10 mouse cellular contexts compared by ENCODE assay signal in genomic region chr19:16161222-16161621, GRCm38 (mm10). TPM values are rescaled to one million over a fixed set of nuclear protein-coding genes. Genes with fewer than 3 reads are reported as not detected.
A peak's percentile ranks its signal among the peaks of the same experiment; 100 is the strongest.
DNase-seq lines count a peak whose midpoint lies in the region; ATAC-seq and TF ChIP-seq lines count a peak whose summit lies in the region.
"Had no signal": no experiment of that assay in that cellular context is flagged by ENCODE, and none has a peak within 500 bp of the region (broad histone marks: within the 10 kb centered on the region; RNA-seq: fewer than 3 reads in every experiment).

No protein-coding gene starts in this region.

- no peak for TF ChIP-seq CTCF in kidney, postnatal 0 days (IDR thresholded peaks at IDR 0.05; ENCODE audit: low read depth)

- 37% methylated on average over 2 of the region's 2 CpGs for WGBS in heart, embryonic 11.5 days (ENCODE audit: insufficient replicate concordance)
- WGBS in kidney, postnatal 0 days = 22% methylated on average over 2 of the region's 2 CpGs
- WGBS in hindbrain, embryonic 14.5 days = 76% methylated on average over 2 of the region's 2 CpGs
- 81% methylated on average over 2 of the region's 2 CpGs for WGBS in limb, embryonic 13.5 days

- H3K4me2 ChIP-seq in heart, embryonic 11.5 days = no peak overlapping the region
- no peak overlapping the region for H3K4me2 ChIP-seq in kidney, postnatal 0 days (ENCODE audit: low read length)
- no peak overlapping the region for H3K4me2 ChIP-seq in hindbrain, embryonic 14.5 days (replicated peaks)
- no peak overlapping the region for H3K4me2 ChIP-seq in limb, embryonic 13.5 days (replicated peaks)
- H3K4me2 ChIP-seq: lung, embryonic 15.5 days had no signal

- H3K9me3 ChIP-seq in heart, embryonic 11.5 days (replicated peaks; ENCODE audit: control insufficient read depth, low read length) = no peaks in the 10 kb centered on the region
- no peaks in the 10 kb centered on the region for H3K9me3 ChIP-seq in kidney, postnatal 0 days (replicated peaks; ENCODE audit: low read length)
- no peaks in the 10 kb centered on the region for H3K9me3 ChIP-seq in hindbrain, embryonic 14.5 days (ENCODE audit: control insufficient read depth, low read length)
- no peaks in the 10 kb centered on the region for H3K9me3 ChIP-seq in limb, embryonic 13.5 days
- H3K9me3 ChIP-seq: lung, embryonic 15.5 days had no signal

- H3K27ac ChIP-seq in heart, embryonic 11.5 days (ENCODE audit: low read depth, low read length) = peak overlapping the region; percentile 3; the same call in 1 of the 2 replicates
- H3K27ac ChIP-seq in kidney, postnatal 0 days = no peak overlapping the region
- no peak overlapping the region for H3K27ac ChIP-seq in hindbrain, embryonic 14.5 days
- no peak overlapping the region for H3K27ac ChIP-seq in limb, embryonic 13.5 days

- H3K4me3 ChIP-seq in heart, embryonic 11.5 days (ENCODE audit: low read depth, low read length) = no peak overlapping the region
- no peak overlapping the region for H3K4me3 ChIP-seq in kidney, postnatal 0 days (replicated peaks; ENCODE audit: low read depth, low read length)
- H3K4me3 ChIP-seq in hindbrain, embryonic 14.5 days (replicated peaks; ENCODE audit: low read length) = no peak overlapping the region
- H3K4me3 ChIP-seq in limb, embryonic 13.5 days = no peak overlapping the region
- H3K4me3 ChIP-seq: lung, embryonic 15.5 days had no signal

- H3K9ac ChIP-seq in heart, embryonic 11.5 days (ENCODE audit: low read depth, low read length) = no peak overlapping the region
- H3K9ac ChIP-seq in kidney, postnatal 0 days (ENCODE audit: low read depth, low read length) = no peak overlapping the region
- no peak overlapping the region for H3K9ac ChIP-seq in hindbrain, embryonic 14.5 days
- no peak overlapping the region for H3K9ac ChIP-seq in limb, embryonic 13.5 days
- H3K9ac ChIP-seq: lung, embryonic 15.5 days had no signal

- H3K36me3 ChIP-seq in heart, embryonic 11.5 days (ENCODE audit: control insufficient read depth, insufficient read depth, low read length) = no peaks in the 10 kb centered on the region
- no peaks in the 10 kb centered on the region for H3K36me3 ChIP-seq in kidney, postnatal 0 days (ENCODE audit: insufficient read depth, low read length)
- H3K36me3 ChIP-seq in hindbrain, embryonic 14.5 days (replicated peaks; ENCODE audit: control insufficient read depth, insufficient read depth) = no peaks in the 10 kb centered on the region
- peaks cover 5% of the 10 kb centered on the region; the same call in 1 of the 2 replicates for H3K36me3 ChIP-seq in limb, embryonic 13.5 days
- H3K36me3 ChIP-seq: lung, embryonic 15.5 days had no signal

- H3K27me3 ChIP-seq in heart, embryonic 11.5 days (ENCODE audit: control insufficient read depth, insufficient read depth, low read length) = no peaks in the 10 kb centered on the region
- H3K27me3 ChIP-seq in kidney, postnatal 0 days (ENCODE audit: insufficient read depth, low read length) = no peaks in the 10 kb centered on the region
- H3K27me3 ChIP-seq in hindbrain, embryonic 14.5 days (ENCODE audit: control insufficient read depth, insufficient read depth, low read length) = no peaks in the 10 kb centered on the region
- H3K27me3 ChIP-seq in limb, embryonic 13.5 days = no peaks in the 10 kb centered on the region
- H3K27me3 ChIP-seq: lung, embryonic 15.5 days had no signal

- no peak; the same call in 1 of the 2 replicates for ATAC-seq in heart, embryonic 11.5 days (replicated peaks; ENCODE audit: insufficient number of reproducible peaks, low FRiP score, low TSS enrichment)
- ATAC-seq in kidney, postnatal 0 days (replicated peaks; ENCODE audit: low FRiP score, low read depth) = peak; percentile 84
- ATAC-seq in hindbrain, embryonic 14.5 days (ENCODE audit: low FRiP score) = peak; percentile 58; the same call in 1 of the 2 replicates
- peak; percentile 69 for ATAC-seq in limb, embryonic 13.5 days (ENCODE audit: low FRiP score, low read depth)
- ATAC-seq: activated CD4-positive, CD25-positive, alpha-beta regulatory T cell, adult 4 months had no signal

- H3K4me1 ChIP-seq in heart, embryonic 11.5 days (ENCODE audit: control insufficient read depth, insufficient read depth, low read length) = peaks cover 6% of the 10 kb centered on the region
- H3K4me1 ChIP-seq in kidney, postnatal 0 days (replicated peaks; ENCODE audit: insufficient read depth, low read length) = peaks cover 7% of the 10 kb centered on the region; the same call in 1 of the 2 replicates
- H3K4me1 ChIP-seq in hindbrain, embryonic 14.5 days (replicated peaks; ENCODE audit: control insufficient read depth, insufficient read depth, low read length) = peaks cover 7% of the 10 kb centered on the region; the same call in 1 of the 2 replicates
- H3K4me1 ChIP-seq in limb, embryonic 13.5 days = peaks cover 25% of the 10 kb centered on the region

- DNase-seq in heart, adult 18-20 months = no peak
- DNase-seq in kidney, postnatal 0 days (ENCODE audit: low spot score) = peak; percentile 76
- DNase-seq in kidney, postnatal 14 days = no peak
- no peak for DNase-seq in hindbrain, embryonic 14.5 days (ENCODE audit: low spot score)
- no peak for DNase-seq in gastrocnemius, postnatal 10 days
- no peak for DNase-seq in gastrocnemius, adult 18-20 months (ENCODE audit: low spot score)

RNA-seq across cellular contexts. Expression of gene Gnaq, which starts 28.6 kb away (rescaled TPM):
- 9.2 and 13.1 TPM in 2 replicates for polyA plus RNA-seq in heart, embryonic 11.5 days (2014; fragmentation: Nextera tagmentation; extraction: Ambion mirVana)
- total RNA-seq in heart, adult 18-20 months (2021) = 10 to 100 TPM; 22.3 to 23.9 TPM
- 27.2 and 30.0 TPM in 2 replicates for polyA plus RNA-seq in kidney, postnatal 0 days (2015; fragmentation: Nextera tagmentation; extraction: Ambion mirVana)
- polyA plus RNA-seq in hindbrain, embryonic 14.5 days (2014; fragmentation: Nextera tagmentation; extraction: Ambion mirVana) = 48.4 and 53.0 TPM in 2 replicates
- polyA plus RNA-seq in limb, embryonic 13.5 days (2015; fragmentation: Nextera tagmentation; extraction: Ambion mirVana) = 30.3 and 31.9 TPM in 2 replicates
- total RNA-seq in gastrocnemius, postnatal 10 days (2021) = 10 to 100 TPM; 23.7 to 29.4 TPM
- 10 to 100 TPM; 11.9 to 14.9 TPM for total RNA-seq in gastrocnemius, adult 18-20 months (2021)
